Mouse (Mus musculus): ENCODE data around the gene Vps36. TPM values are rescaled to one million over a fixed set of nuclear protein-coding genes. Genes with fewer than 3 reads are reported as not detected.

The Vps36 gene
- total RNA-seq (2023): 10 to 100 TPM; 20.2 to 23.3 TPM

DNA sequence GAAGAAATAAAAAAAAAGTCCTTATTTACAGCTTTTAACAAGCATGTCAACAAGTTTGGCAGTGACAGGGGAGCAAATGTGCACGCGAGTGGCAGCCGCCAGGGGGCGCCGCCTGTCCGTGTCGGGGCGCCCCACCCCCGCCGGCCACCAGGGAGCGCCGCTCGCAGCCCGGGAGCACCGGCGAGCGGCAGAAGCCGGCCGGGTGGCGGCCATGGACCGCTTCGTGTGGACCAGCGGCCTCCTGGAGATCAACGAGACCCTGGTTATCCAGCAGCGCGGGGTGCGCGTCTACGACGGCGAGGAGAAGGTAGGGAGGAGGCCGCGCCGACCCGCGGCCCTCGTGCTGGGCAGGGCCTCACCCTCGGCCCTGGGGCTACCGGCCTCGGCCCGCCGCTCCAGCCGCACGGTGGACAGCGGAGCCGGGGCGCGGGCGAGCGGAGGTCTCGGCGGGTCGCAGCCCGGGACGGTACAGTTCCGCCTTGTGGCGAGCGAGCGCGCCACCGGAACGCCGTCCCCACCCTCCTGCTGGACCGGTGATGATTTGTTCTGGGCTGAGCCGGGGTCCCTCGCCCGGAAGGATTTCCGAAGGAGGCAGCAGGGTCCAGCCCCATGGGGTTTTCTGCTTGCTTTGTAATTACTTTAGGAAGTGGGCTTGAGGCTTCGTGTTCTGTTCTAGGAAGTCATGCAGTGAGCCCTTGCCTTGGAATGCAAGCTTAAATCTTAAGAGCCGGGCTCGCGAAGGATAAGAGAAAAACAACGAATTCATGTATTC lies at the start of gene Vps36:
Gene Vps36, plus strand, starts transcription at position 150 of the 772 bp plus-strand sequence.

DNA sequence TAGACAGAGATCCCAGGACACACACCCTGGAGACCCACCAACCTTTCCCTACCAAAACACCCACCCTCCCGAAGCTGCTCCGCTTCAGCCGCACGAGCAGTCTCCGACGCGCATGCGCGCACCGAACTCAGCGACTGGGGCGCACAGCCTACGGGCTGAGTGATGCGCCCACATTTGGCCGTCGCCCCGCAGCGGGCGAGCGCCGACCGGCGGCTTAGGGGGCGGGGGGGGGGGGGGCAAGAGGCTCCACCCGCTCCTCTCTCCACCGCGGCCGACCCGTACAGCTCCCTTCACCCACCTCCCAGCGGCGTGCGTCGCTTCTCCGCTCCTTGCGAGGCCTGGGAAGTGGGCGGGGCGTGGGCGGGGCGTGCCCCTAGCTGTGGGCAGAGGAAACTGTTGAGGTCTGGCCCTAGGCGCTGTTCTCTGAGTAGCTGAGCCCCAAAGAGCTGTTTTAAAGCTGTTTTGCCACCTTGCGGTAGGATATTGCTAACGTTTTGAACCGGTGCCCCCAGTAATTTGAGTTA lies 26.5 kb upstream of the Vps36 start, which contains the start of gene Nek3:
Gene Nek3, minus strand, starts transcription at position 356 of the 524 bp plus-strand sequence.

GRCm38 (mm10) chr8:22185431-22186397 lies 6.9 kb upstream of the Vps36 start, which contains the start of gene Ckap2:
Gene Ckap2, minus strand, starts transcription at chr8:22185819.

GRCm38 (mm10) chr8:22227061-22227877 lies 34.7 kb downstream of the Vps36 start, which contains the start of gene Thsd1:
Gene Thsd1, plus strand, starts transcription at chr8:22227313.

Other genes with a start within 250 kb of the Vps36 start
- gene Defb13, start 246.0 kb upstream of the Vps36 start, total RNA-seq (2023): not detected
- not detected for gene Fam90a1a, start 234.1 kb upstream of the Vps36 start, total RNA-seq (2023)
- not detected for gene Ccdc70, start 223.0 kb upstream of the Vps36 start, total RNA-seq (2023)
- gene Atp7b, start 132.5 kb upstream of the Vps36 start, total RNA-seq (2023): 1 to 10 TPM; 2.9 to 5.8 TPM
- gene Alg11, start 132.1 kb upstream of the Vps36 start, total RNA-seq (2023): 1 to 10 TPM; 6.2 to 9.9 TPM
- not detected for gene Nek5, start 67.8 kb upstream of the Vps36 start, total RNA-seq (2023)
- gene Nek3, start 26.4 kb upstream of the Vps36 start, total RNA-seq (2023): 1 to 10 TPM; 1.0 to 1.1 TPM
- 10 to 100 TPM; 20.3 to 25.3 TPM for gene Ckap2, start 7.0 kb upstream of the Vps36 start, total RNA-seq (2023)
- gene Thsd1, start 34.5 kb downstream of the Vps36 start, total RNA-seq (2023): under 1 TPM; 0.46 to 0.55 TPM
- gene Tpte, start 90.6 kb downstream of the Vps36 start, total RNA-seq (2023): not detected
- gene Slc25a15, start 205.8 kb downstream of the Vps36 start, total RNA-seq (2023): 1 to 10 TPM; 2.1 to 2.2 TPM
- 1 to 10 TPM; 6.2 to 8.3 TPM for gene Mrps31, start 218.6 kb downstream of the Vps36 start, total RNA-seq (2023)

All from neutrophil, adult 83 days (primary cell).